Comparison of ENCODE assay signal across 8 mouse cellular contexts in genomic region chr6:145075088-145075547, GRCm38 (mm10). TPM values are rescaled to one million over a fixed set of nuclear protein-coding genes. Genes with fewer than 3 reads are reported as not detected.
DNase-seq lines count a peak whose midpoint lies in the region; ATAC-seq lines count a peak whose summit lies in the region.

No protein-coding gene starts in this region.

- peak overlapping the region; percentile 56 for H3K4me3 ChIP-seq in limb, embryonic 13.5 days
- H3K4me3 ChIP-seq in neural tube, embryonic 15.5 days (replicated peaks): peak overlapping the region; percentile 51

- H3K9ac ChIP-seq in limb, embryonic 13.5 days: peak overlapping the region; percentile 67
- H3K9ac ChIP-seq in neural tube, embryonic 15.5 days (replicated peaks): peak overlapping the region; percentile 42

- peaks cover 22% of the 10 kb centered on the region; the same call in 1 of the 2 replicates for H3K27me3 ChIP-seq in limb, embryonic 13.5 days
- no peaks in the 10 kb centered on the region for H3K27me3 ChIP-seq in neural tube, embryonic 15.5 days (replicated peaks)

- H3K4me1 ChIP-seq in limb, embryonic 13.5 days: peaks cover 11% of the 10 kb centered on the region
- H3K4me1 ChIP-seq in neural tube, embryonic 15.5 days: peaks cover 15% of the 10 kb centered on the region

- DNase-seq in cerebellum, adult 11 months: peak; percentile 2
- DNase-seq in cerebellum, adult 11-12 months: no peak
- peak; percentile 77 for DNase-seq in 3T3-L1 (ENCODE audit: low read depth, low spot score)
- DNase-seq in embryo, embryonic 10.5 days (ENCODE audit: low spot score): peak; percentile 75
- no peak for DNase-seq in gastrocnemius, adult 18-20 months (ENCODE audit: low spot score)

- WGBS in limb, embryonic 13.5 days: under 1% methylated on average over 20 of the region's 20 CpGs
- WGBS in neural tube, embryonic 15.5 days: under 1% methylated on average over 20 of the region's 20 CpGs

- no peaks in the 10 kb centered on the region for H3K9me3 ChIP-seq in limb, embryonic 13.5 days
- no peaks in the 10 kb centered on the region for H3K9me3 ChIP-seq in neural tube, embryonic 15.5 days (replicated peaks)

- H3K4me2 ChIP-seq in limb, embryonic 13.5 days (replicated peaks): peak overlapping the region; percentile 95
- H3K4me2 ChIP-seq in neural tube, embryonic 15.5 days: peak overlapping the region; percentile 86

- H3K36me3 ChIP-seq in limb, embryonic 13.5 days: no peaks in the 10 kb centered on the region
- no peaks in the 10 kb centered on the region for H3K36me3 ChIP-seq in neural tube, embryonic 15.5 days

- no peak overlapping the region for H3K27ac ChIP-seq in limb, embryonic 13.5 days
- no peak overlapping the region for H3K27ac ChIP-seq in neural tube, embryonic 15.5 days (replicated peaks)

- ATAC-seq in hematopoietic stem cell, adult 5-6 weeks (replicated peaks in 1 of 2; ENCODE audit: insufficient read depth in 1 of 2, low FRiP score in 2 of 2, low TSS enrichment in 1 of 2, low read depth in 1 of 2, poor library complexity in 2 of 2, severe bottlenecking in 2 of 2): 0 out of 4 replicates have a peak, but pooled peaks have one; percentile 9 to 43
- ATAC-seq in limb, embryonic 13.5 days (ENCODE audit: low FRiP score, low read depth): peak; percentile 71
- ATAC-seq in neural tube, embryonic 15.5 days (ENCODE audit: low FRiP score): peak; percentile 65

RNA-seq across cellular contexts. Expression of gene Bcat1, which starts 0.9 kb away (rescaled TPM):
- total RNA-seq in hematopoietic stem cell, adult 5-6 weeks (2017): 0.79 TPM in 1 of 2 replicates, not detected in the other
- polyA plus RNA-seq in limb, embryonic 13.5 days (2015; fragmentation: Nextera tagmentation; extraction: Ambion mirVana): 36.9 and 40.1 TPM in 2 replicates
- polyA plus RNA-seq in neural tube, embryonic 15.5 days (2015; fragmentation: Nextera tagmentation; extraction: Ambion mirVana): 94.5 and 116 TPM in 2 replicates
- total RNA-seq in gastrocnemius, adult 18-20 months (2021): under 1 TPM; 0.53 to 0.64 TPM

RNA-seq across cellular contexts. Expression of gene Lrmp, which starts 40.3 kb away (rescaled TPM):
- total RNA-seq in hematopoietic stem cell, adult 5-6 weeks (2017): 102 and 122 TPM in 2 replicates
- 2.6 and 3.6 TPM in 2 replicates for polyA plus RNA-seq in limb, embryonic 13.5 days (2015; fragmentation: Nextera tagmentation; extraction: Ambion mirVana)
- polyA plus RNA-seq in neural tube, embryonic 15.5 days (2015; fragmentation: Nextera tagmentation; extraction: Ambion mirVana): 0.60 and 16.0 TPM in 2 replicates
- under 1 TPM; 0.37 to 0.55 TPM for total RNA-seq in gastrocnemius, adult 18-20 months (2021)

Comparison
In these comparisons a context has a peak if more than half of its experiments do, and no peak if none do; other contexts are left out.
1. DNase-seq: peak in cerebellum, adult 11 months (single experiment), 3T3-L1 (single experiment) and embryo, embryonic 10.5 days (single experiment); none in cerebellum, adult 11-12 months (single experiment) and gastrocnemius, adult 18-20 months (single experiment).
2. RNA of gene Lrmp, which starts 40.3 kb away (total RNA-seq): 102 to 122 TPM in hematopoietic stem cell, adult 5-6 weeks; 0.37 to 0.55 TPM in gastrocnemius, adult 18-20 months; every median in the first group is over 10 times any median in the second.
3. Peak in every context shown above with its lines, with median percentiles within 50 percentile points of each other: ATAC-seq.